Comparison of ENCODE assay signal across 16 mouse cellular contexts in genomic region chr3:153118643-153119042, GRCm38 (mm10).
"Had no signal": no experiment of that assay in that cellular context is flagged by ENCODE, and none has a peak within 500 bp of the region (broad histone marks: within the 10 kb centered on the region; RNA-seq: fewer than 3 reads in every experiment).

No protein-coding gene starts in this region.

- ATAC-seq: midbrain, embryonic 15.5 days had no signal

- H3K9ac ChIP-seq: kidney, embryonic 15.5 days; limb, embryonic 12.5 days; liver, embryonic 14.5 days; lung, embryonic 15.5 days; midbrain, embryonic 15.5 days; neural tube, embryonic 12.5 days had no signal

- H3K36me3 ChIP-seq: kidney, embryonic 15.5 days; limb, embryonic 12.5 days; lung, embryonic 15.5 days; midbrain, embryonic 15.5 days; neural tube, embryonic 12.5 days had no signal

- H3K4me1 ChIP-seq: kidney, embryonic 15.5 days; limb, embryonic 12.5 days; lung, embryonic 15.5 days; megakaryocyte, embryonic 14.5 days; midbrain, embryonic 15.5 days; neural tube, embryonic 12.5 days had no signal

- DNase-seq: kidney, adult 2 months; kidney, postnatal 14 days; lung, postnatal 14 days; retina, postnatal 1 day; right cerebral cortex, postnatal 14 days; thymus, postnatal 4 days had no signal

- H3K27me3 ChIP-seq: kidney, embryonic 15.5 days; limb, embryonic 12.5 days; lung, embryonic 15.5 days; megakaryocyte, embryonic 14.5 days; midbrain, embryonic 15.5 days; neural tube, embryonic 12.5 days had no signal

- H3K9me3 ChIP-seq: kidney, embryonic 15.5 days; limb, embryonic 12.5 days; lung, embryonic 15.5 days; midbrain, embryonic 15.5 days; neural tube, embryonic 12.5 days had no signal

- H3K27ac ChIP-seq: kidney, embryonic 15.5 days; left cerebral cortex, adult 2 months; limb, embryonic 12.5 days; liver, embryonic 14.5 days; lung, embryonic 15.5 days; macrophage; midbrain, embryonic 15.5 days; neural tube, embryonic 12.5 days had no signal

- H3K4me2 ChIP-seq: kidney, embryonic 15.5 days; limb, embryonic 12.5 days; lung, embryonic 15.5 days; midbrain, embryonic 11.5 days; midbrain, embryonic 15.5 days; neural tube, embryonic 12.5 days had no signal

- H3K4me3 ChIP-seq: kidney, embryonic 15.5 days; left cerebral cortex, adult 2 months; limb, embryonic 12.5 days; lung, embryonic 15.5 days; megakaryocyte, embryonic 14.5 days; midbrain, embryonic 15.5 days; neural tube, embryonic 12.5 days had no signal
